Mouse (Mus musculus) intestine, embryonic 16.5 days (tissue): Measurements from ENCODE around the gene 1810062G17Rik. TPM values are rescaled to one million over a fixed set of nuclear protein-coding genes. Genes with fewer than 3 reads are reported as not detected.

Experiments
- ATAC-seq: fragments of 200-750 bp; cut with Nextera tagmentation; 2 replicates; pipeline ENCODE4 v1.8.0; 2017; ENCODE audit warnings: moderate TSS enrichment, moderate library complexity
- H3K27ac ChIP-seq: fragments of 300-500 bp; sonication (generic); 2 replicates; pipeline ENCODE4 v1.5.1; 2014; ENCODE audit warnings: mild to moderate bottlenecking, low read length
- H3K27me3 ChIP-seq: fragments of 300-500 bp; sonication (generic); replicated peaks from 2 replicates; pipeline ENCODE4 v1.6.1; 2014; ENCODE audit warnings: low read length, control low read depth, mixed read lengths; ENCODE audit not compliant: control insufficient read depth, insufficient read depth
- H3K36me3 ChIP-seq: fragments of 300-500 bp; sonication (generic); 2 replicates; pipeline ENCODE4 v1.6.1; 2014; ENCODE audit warnings: low read length, control low read depth; ENCODE audit not compliant: control insufficient read depth, insufficient read depth
- H3K4me1 ChIP-seq: fragments of 300-500 bp; sonication (generic); 2 replicates; pipeline ENCODE4 v1.6.1; 2014; ENCODE audit warnings: low read length, control low read depth, mixed read lengths; ENCODE audit not compliant: control insufficient read depth, insufficient read depth
- H3K4me2 ChIP-seq: fragments of 300-500 bp; sonication (generic); 2 replicates; pipeline ENCODE4 v1.6.1; 2014; ENCODE audit warnings: low read depth, low read length, control low read depth
- H3K4me3 ChIP-seq: fragments of 300-500 bp; sonication (generic); 2 replicates; pipeline ENCODE4 v1.5.1; 2014; ENCODE audit warnings: mild to moderate bottlenecking, low read length
- H3K9ac ChIP-seq: fragments of 300-500 bp; sonication (generic); 2 replicates; pipeline ENCODE4 v1.6.1; 2014; ENCODE audit warnings: low read depth, low read length
- H3K9me3 ChIP-seq: fragments of 300-500 bp; sonication (generic); 2 replicates; pipeline ENCODE4 v1.6.1; 2016; ENCODE audit warnings: low read length, control low read depth; ENCODE audit not compliant: control insufficient read depth
- WGBS: fragments of 180-500 bp; shearing (Covaris S2); extraction: QIAGEN DNeasy Blood & Tissue Kit; methylation state at CpG from one replicate; pipeline ENCODE4 v1.1.7; 2014; 5-methylcytosine and 5-hydroxymethylcytosine counted together
- polyA plus RNA-seq: library from polyadenylated mRNA; unstranded; fragments of >200 nt; fragmentation: Nextera tagmentation; extraction: Ambion mirVana; gene quantifications from 2 replicates; pipeline ENCODE4 v1.2.1, GENCODE M21; 2015

1810062G17Rik gene
- polyA plus RNA-seq, 1 experiment from 2014 or later, result 2.3 TPM

DNA sequence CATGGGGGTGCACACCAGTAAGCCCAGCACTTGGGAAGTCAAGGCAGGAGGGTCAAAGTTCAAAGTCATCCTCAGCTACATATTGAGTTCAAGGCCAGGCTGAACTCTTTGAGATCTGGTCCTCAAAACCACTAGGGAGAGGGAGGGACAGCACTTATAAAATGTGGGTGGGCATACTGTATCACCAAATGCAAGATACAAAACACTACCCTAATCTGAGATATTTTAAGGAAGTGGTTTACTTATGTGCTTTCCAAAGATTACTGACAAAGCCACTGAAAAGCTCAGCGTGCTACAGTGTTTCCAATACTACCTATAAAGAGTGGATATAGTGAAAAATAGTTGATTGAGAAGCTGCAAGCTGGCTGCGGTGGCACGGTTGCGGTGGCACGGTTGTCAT is 2.5 kb upstream of the 1810062G17Rik start:
- WGBS, result 91% methylated on average over 5 of the region's 5 CpGs
- H3K4me2 ChIP-seq, result no peak overlapping the region

DNA sequence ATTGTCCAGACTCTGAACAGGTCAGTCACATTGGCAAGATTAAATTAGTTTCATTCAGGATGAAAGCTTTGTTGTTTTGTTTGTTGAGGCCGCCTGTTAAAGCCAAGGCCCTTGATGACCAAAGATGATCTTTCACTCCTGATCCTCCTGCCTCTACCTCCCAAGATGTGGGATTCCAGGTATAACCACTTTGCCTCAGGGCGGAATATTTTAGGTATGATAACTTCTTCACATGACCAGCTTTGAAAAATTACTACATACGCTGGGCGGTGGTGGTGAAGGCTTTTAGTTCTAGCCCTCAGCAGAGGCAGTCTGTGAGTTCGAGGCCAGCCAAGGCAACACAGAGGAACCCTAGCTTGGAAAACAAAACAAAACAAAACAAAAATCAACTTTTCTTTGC is 1.3 kb upstream of the 1810062G17Rik start:
- no peaks in the 10 kb centered on the region for H3K9me3 ChIP-seq
- H3K4me1 ChIP-seq, result peaks cover 16% of the 10 kb centered on the region
- WGBS, result 85% methylated on average over 5 of the region's 5 CpGs
- no peaks in the 10 kb centered on the region for H3K36me3 ChIP-seq
- H3K27ac ChIP-seq, result no peak overlapping the region
- peak overlapping the region; percentile 88 for H3K4me3 ChIP-seq
- no peak for ATAC-seq
- H3K9ac ChIP-seq, result peak overlapping the region; percentile 85; the same call in 1 of the 2 replicates
- peak overlapping the region; percentile 89 for H3K4me2 ChIP-seq
- no peaks in the 10 kb centered on the region for H3K27me3 ChIP-seq

More for the DNA sequence above, 2.5 kb upstream of the 1810062G17Rik start:
- H3K27me3 ChIP-seq, result no peaks in the 10 kb centered on the region
- no peaks in the 10 kb centered on the region for H3K9me3 ChIP-seq
- no peak overlapping the region for H3K9ac ChIP-seq
- no peak overlapping the region for H3K4me3 ChIP-seq
- ATAC-seq, result no peak
- H3K36me3 ChIP-seq, result no peaks in the 10 kb centered on the region
- H3K4me1 ChIP-seq, result peaks cover 16% of the 10 kb centered on the region
- no peak overlapping the region for H3K27ac ChIP-seq

DNA sequence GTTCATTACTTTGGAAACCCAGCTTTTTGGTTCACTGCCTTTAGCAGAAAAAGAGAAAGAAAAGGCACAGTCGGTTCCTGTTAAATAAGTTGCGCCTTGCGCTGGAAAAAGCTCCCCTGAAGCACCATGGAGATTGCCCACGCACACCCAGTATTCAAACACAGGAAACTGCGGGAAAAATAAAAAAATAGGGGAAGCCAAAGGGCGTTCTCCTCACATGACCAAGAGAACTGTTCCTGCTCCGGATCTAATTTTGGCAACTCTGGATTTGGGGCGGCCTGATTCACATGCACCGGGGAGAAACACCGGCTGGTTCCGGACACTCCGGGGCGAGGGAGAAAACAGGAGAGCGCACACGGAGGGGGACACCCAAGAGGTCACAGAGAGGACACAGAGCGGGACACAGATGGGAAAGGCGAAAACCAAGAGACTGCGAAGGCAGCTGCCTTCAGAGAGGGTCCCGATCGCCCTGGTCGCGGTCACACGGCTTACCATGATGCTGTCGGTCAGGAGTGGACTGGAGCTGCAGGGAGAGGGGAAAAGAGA is 726 bp upstream of the 1810062G17Rik start:
- no peak for ATAC-seq
- under 1% methylated on average over 24 of the region's 24 CpGs for WGBS

DNA sequence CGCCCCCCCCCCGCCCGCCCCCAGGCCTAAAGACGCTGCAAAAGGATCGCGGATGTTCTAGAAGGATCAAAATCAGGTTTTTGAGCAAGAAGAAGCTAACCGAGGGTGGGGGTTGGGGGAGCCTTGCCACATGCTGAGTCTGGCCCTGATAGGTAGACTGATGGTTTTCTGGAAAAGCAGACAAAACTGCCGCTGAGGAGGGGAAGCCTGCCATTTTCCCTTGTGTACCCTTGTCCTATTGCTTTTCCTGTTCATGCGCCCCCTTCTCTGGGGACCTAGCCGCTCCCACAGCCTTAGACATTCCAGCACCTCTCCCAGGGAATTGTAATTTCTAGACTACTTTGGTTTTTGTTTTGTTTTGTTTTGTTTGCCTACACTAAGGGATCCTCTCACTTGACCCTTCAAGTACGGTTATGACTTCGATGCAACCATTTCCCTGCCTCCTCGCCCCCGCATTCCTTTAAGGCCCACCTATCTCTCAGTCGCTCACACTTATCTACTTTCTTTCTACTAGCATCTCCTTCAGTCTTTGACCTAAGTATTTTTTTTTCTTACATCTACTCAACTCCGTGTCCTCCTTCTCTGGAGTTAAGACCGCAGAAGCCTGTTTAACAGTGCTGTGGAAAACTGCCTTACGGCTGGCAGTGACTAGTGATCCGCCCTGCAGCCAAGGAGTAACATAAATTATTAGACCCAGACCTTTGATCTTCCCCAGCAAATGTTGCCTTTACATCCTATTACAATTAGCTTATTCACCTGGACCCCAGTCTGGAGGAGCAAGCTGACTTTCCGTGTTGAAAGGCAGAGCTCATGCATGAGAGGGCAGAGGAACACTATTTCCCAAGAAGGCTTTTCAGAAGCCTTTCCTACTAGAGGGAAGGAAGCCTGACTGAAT is 771 bp downstream of the 1810062G17Rik start:
- Histone ChIP-seq H3K27ac (peak overlapping the region; percentile 90), H3K9ac (peak overlapping the region; percentile 85), H3K9me3 (no peaks in the 10 kb centered on the region), H3K4me1 (peaks cover 21% of the 10 kb centered on the region), H3K36me3 (no peaks in the 10 kb centered on the region), H3K27me3 (no peaks in the 10 kb centered on the region), H3K4me3 (peak overlapping the region; percentile 88), H3K4me2 (peak overlapping the region; percentile 89)
- WGBS, result 26% methylated on average over 20 of the region's 20 CpGs
- ATAC-seq, result 0 out of 2 replicates have a peak, but pooled peaks have one; percentile 0

More for the DNA sequence above, 726 bp upstream of the 1810062G17Rik start:
- peaks cover 16% of the 10 kb centered on the region for H3K4me1 ChIP-seq
- H3K4me3 ChIP-seq, result peak overlapping the region; percentile 88
- H3K9ac ChIP-seq, result peak overlapping the region; percentile 85
- H3K36me3 ChIP-seq, result no peaks in the 10 kb centered on the region
- H3K4me2 ChIP-seq, result peak overlapping the region; percentile 89
- H3K27me3 ChIP-seq, result no peaks in the 10 kb centered on the region
- H3K9me3 ChIP-seq, result no peaks in the 10 kb centered on the region
- peak overlapping the region; percentile 90 for H3K27ac ChIP-seq

DNA sequence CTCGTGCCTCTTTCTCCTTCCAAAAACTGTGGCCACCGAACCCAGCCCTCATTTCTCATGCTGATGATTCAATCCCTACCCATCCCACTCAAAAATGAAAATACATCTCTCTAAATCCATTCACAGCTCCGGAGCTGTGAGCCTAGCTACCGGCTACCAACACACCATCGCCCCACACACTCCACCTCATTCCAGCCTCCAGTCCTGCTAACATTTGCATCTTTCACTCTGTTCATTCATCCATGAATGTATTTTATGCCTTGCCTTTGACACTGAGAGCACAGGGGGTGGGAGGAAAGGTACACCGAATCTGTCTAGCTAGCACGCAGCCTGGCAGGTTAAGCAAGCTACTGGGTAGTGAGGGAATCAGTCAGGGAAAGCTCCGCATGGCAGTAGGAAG is 3.0 kb downstream of the 1810062G17Rik start:
- Histone ChIP-seq H3K36me3 (no peaks in the 10 kb centered on the region), H3K9ac (no peak overlapping the region), H3K27me3 (no peaks in the 10 kb centered on the region), H3K27ac (no peak overlapping the region), H3K4me3 (no peak overlapping the region), H3K9me3 (no peaks in the 10 kb centered on the region), H3K4me1 (peaks cover 24% of the 10 kb centered on the region), H3K4me2 (no peak overlapping the region)
- 91% methylated on average over 8 of the region's 8 CpGs for WGBS
- ATAC-seq, result no peak

DNA sequence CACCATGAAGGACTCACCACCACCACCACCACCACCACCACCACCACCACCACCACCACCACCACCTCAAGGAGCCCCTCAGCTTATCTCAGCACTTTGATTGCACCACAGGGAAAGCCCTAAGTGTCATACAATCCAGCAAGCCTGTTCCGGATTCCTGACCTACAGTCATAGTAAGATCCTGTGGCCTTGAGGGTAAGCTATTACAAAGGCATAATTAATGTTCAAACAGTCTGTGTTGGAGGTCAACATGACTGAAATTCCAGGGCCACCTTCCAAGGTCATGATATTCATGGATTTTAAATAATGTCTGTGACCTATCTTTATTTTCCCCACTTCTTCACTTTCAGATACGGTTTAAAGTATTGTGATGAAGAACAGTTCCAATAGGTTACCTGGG is 4.7 kb downstream of the 1810062G17Rik start:
- 71% methylated on average over 2 of the region's 2 CpGs for WGBS
- Histone ChIP-seq H3K9ac (no peak overlapping the region), H3K27ac (no peak overlapping the region), H3K27me3 (no peaks in the 10 kb centered on the region), H3K9me3 (no peaks in the 10 kb centered on the region), H3K4me2 (no peak overlapping the region), H3K36me3 (no peaks in the 10 kb centered on the region), H3K4me3 (no peak overlapping the region), H3K4me1 (peaks cover 24% of the 10 kb centered on the region)
- no peak for ATAC-seq

DNA sequence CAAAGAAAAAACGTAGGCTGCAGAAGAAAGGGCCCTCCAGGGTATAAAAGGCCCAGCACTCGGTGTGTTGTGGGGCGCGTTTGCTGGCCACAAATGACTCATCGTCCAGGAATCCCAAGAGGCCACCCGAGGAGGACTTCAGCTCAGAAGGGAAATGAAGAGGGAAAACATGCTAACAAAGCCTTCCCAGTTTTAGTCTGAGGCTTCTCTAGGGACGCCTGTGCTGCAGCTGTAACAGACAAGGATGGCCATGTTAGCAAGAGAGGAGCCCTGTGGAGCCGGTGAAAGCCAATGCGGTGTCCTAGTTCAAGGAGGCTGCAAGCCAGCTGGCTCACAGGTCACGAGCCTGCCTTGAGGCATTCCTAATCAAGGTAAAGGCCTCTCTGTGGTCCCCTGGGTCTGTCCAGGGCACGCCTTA is 6.0 kb downstream of the 1810062G17Rik start:
- Histone ChIP-seq H3K4me1 (peaks cover 20% of the 10 kb centered on the region), H3K9me3 (no peaks in the 10 kb centered on the region), H3K27ac (peak overlapping the region; percentile 95), H3K36me3 (no peaks in the 10 kb centered on the region), H3K4me3 (no peak overlapping the region), H3K27me3 (no peaks in the 10 kb centered on the region), H3K9ac (peak overlapping the region; percentile 59; the same call in 1 of the 2 replicates), H3K4me2 (peak overlapping the region; percentile 30)
- ATAC-seq, result peak; percentile 86
- 13% methylated on average over 11 of the region's 11 CpGs for WGBS

DNA sequence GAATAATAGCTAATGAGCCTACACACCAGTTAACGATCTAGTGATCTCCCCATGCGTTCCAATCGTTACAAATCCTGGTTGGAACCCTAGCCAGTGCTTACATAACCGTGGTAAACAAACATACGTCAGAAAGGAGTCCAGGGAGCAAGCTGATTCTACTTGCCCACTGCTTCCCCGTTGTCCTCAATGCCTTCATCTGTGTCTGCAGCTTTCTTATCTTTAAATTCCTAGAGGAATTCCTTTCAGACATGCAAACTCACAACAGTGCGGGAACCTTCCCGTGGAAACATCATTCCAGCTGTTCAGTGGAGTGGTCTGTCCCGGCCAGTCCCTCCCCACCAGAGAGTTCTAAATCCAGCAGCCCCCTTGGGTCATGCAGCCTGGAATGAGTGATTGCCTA is 7.2 kb downstream of the 1810062G17Rik start:
- 22% methylated on average over 9 of the region's 9 CpGs for WGBS
- no peak for ATAC-seq
- peaks cover 19% of the 10 kb centered on the region for H3K4me1 ChIP-seq
- H3K27me3 ChIP-seq, result no peaks in the 10 kb centered on the region
- peak overlapping the region; percentile 13 for H3K4me2 ChIP-seq
- H3K4me3 ChIP-seq, result no peak overlapping the region
- no peaks in the 10 kb centered on the region for H3K9me3 ChIP-seq
- no peak overlapping the region for H3K9ac ChIP-seq
- no peaks in the 10 kb centered on the region for H3K36me3 ChIP-seq
- H3K27ac ChIP-seq, result no peak overlapping the region

DNA sequence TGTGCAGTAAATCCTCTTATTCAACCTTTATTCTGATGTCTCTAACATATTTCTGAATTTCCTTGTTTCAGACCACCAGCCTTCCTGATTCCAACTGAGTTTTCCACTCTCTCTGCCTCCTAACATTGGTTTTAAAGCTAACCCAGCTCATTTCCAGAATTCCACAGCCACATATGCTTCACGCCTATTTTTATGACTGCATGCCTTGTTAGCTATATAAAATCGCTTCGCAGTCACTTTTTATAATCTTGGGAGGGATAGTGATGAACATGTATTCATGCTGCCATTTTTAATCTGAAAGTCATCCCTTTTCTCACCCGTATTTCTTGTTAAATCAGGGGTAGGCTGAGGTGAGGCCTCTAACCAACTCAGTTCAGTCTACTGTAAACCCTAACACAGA is 8.6 kb downstream of the 1810062G17Rik start:
- 76% methylated on average over 4 of the region's 4 CpGs for WGBS
- no peaks in the 10 kb centered on the region for H3K9me3 ChIP-seq

More for the DNA sequence above, 8.6 kb downstream of the 1810062G17Rik start:
- Histone ChIP-seq H3K4me3 (no peak overlapping the region), H3K27me3 (no peaks in the 10 kb centered on the region), H3K9ac (no peak overlapping the region), H3K4me1 (peaks cover 19% of the 10 kb centered on the region), H3K36me3 (no peaks in the 10 kb centered on the region), H3K27ac (no peak overlapping the region), H3K4me2 (no peak overlapping the region)
- ATAC-seq, result no peak
